Mouse (Mus musculus) spleen, postnatal 4 days (tissue): Measurements from ENCODE around the gene 6430571L13Rik.
A peak's percentile ranks its signal among the peaks of the same experiment; 100 is the strongest.

Source experiments
- DNase-seq, 2 experiments: peaks; one replicate each; pipeline ENCODE4 v3.0.0; 2022; ENCODE audit warnings: low spot score in 2 of 2

6430571L13Rik gene

GRCm38 (mm10) chr9:107377961-107378512 is 37.6 kb downstream of the 6430571L13Rik start:
- DNase-seq: no peak

- no peak for DNase-seq
Measured at GRCm38 (mm10) chr9:107381723-107382122, 41.3 kb downstream of the 6430571L13Rik start.

GRCm38 (mm10) chr9:107384396-107384795 is 44.0 kb downstream of the 6430571L13Rik start:
- no peak for DNase-seq

GRCm38 (mm10) chr9:107386722-107387121 is 46.3 kb downstream of the 6430571L13Rik start:
- DNase-seq: peak; percentile 54 to 79

GRCm38 (mm10) chr9:107387708-107388107 is 47.3 kb downstream of the 6430571L13Rik start:
- no peak for DNase-seq

- no peak for DNase-seq
Measured at GRCm38 (mm10) chr9:107388263-107388662, 47.9 kb downstream of the 6430571L13Rik start.

GRCm38 (mm10) chr9:107396397-107396796 is 56.0 kb downstream of the 6430571L13Rik start:
- no peak for DNase-seq

- no peak for DNase-seq
Measured at GRCm38 (mm10) chr9:107398968-107399367, 58.6 kb downstream of the 6430571L13Rik start.

GRCm38 (mm10) chr9:107399491-107399971 is 59.1 kb downstream of the 6430571L13Rik start, which contains the start of gene Cacna2d2:
Cacna2d2 (plus strand) TSS chr9:107399612.
- DNase-seq: no peak

- DNase-seq: no peak
Measured at GRCm38 (mm10) chr9:107400060-107400511, 59.7 kb downstream of the 6430571L13Rik start.

GRCm38 (mm10) chr9:107400666-107401285 is 60.4 kb downstream of the 6430571L13Rik start:
- no peak for DNase-seq
